In genomic region chr3:36474938-36475483, GRCm38 (mm10) we compare ENCODE assay signal across 8 mouse cellular contexts. TPM values are rescaled to one million over a fixed set of nuclear protein-coding genes. Genes with fewer than 3 reads are reported as not detected.
A peak's percentile ranks its signal among the peaks of the same experiment; 100 is the strongest.
DNase-seq lines count a peak whose midpoint lies in the region; ATAC-seq and TF ChIP-seq lines count a peak whose summit lies in the region.

No protein-coding gene starts in this region.

- no peak for TF ChIP-seq CTCF in olfactory bulb, adult 2 months (IDR thresholded peaks at IDR 0.05; ENCODE audit: insufficient read depth, low read depth, low read length)

- 2% methylated on average over 24 of the region's 24 CpGs for WGBS in forebrain, embryonic 13.5 days
- 0% methylated on average over 24 of the region's 24 CpGs for WGBS in lung, embryonic 15.5 days
- WGBS in olfactory bulb, adult 2 months, result under 1% methylated on average over 24 of the region's 24 CpGs

- no peak for TF ChIP-seq POLR2A in olfactory bulb, adult 2 months (IDR thresholded peaks at IDR 0.05; ENCODE audit: insufficient read depth, low read depth, low read length)

- H3K4me2 ChIP-seq in forebrain, embryonic 13.5 days, result peak overlapping the region; percentile 89
- H3K4me2 ChIP-seq in lung, embryonic 15.5 days, result peak overlapping the region; percentile 79

- no peaks in the 10 kb centered on the region for H3K36me3 ChIP-seq in forebrain, embryonic 13.5 days (ENCODE audit: poor library complexity, severe bottlenecking)
- H3K36me3 ChIP-seq in lung, embryonic 15.5 days, result no peaks in the 10 kb centered on the region

- H3K27ac ChIP-seq in forebrain, embryonic 13.5 days, result no peak overlapping the region
- peak overlapping the region; percentile 90 for H3K27ac ChIP-seq in lung, embryonic 15.5 days
- peak overlapping the region; percentile 27; the same call in 1 of the 2 replicates for H3K27ac ChIP-seq in olfactory bulb, adult 2 months (ENCODE audit: insufficient read depth, low read depth, low read length)

- H3K9me3 ChIP-seq in forebrain, embryonic 13.5 days (replicated peaks), result no peaks in the 10 kb centered on the region
- no peaks in the 10 kb centered on the region for H3K9me3 ChIP-seq in lung, embryonic 15.5 days

- intact Hi-C loops in heart, postnatal 10 days (cut with DNase I), result no loop called here

- H3K9ac ChIP-seq in forebrain, embryonic 13.5 days, result peak overlapping the region; percentile 65
- peak overlapping the region; percentile 84 for H3K9ac ChIP-seq in lung, embryonic 15.5 days

- H3K4me3 ChIP-seq in forebrain, embryonic 13.5 days, result peak overlapping the region; percentile 60
- peak overlapping the region; percentile 82 for H3K4me3 ChIP-seq in lung, embryonic 15.5 days
- peak overlapping the region; percentile 54 for H3K4me3 ChIP-seq in olfactory bulb, adult 2 months (ENCODE audit: insufficient read depth, low read depth, low read length)

- ATAC-seq in forebrain, embryonic 13.5 days, result no peak; the same call in 1 of the 2 replicates
- ATAC-seq in lung, embryonic 15.5 days (ENCODE audit: borderline replicate concordance, extremely low read depth, low FRiP score, low TSS enrichment), result no peak; the same call in 1 of the 2 replicates

- DNase-seq in CD4-positive helper T cell, adult 2 months (ENCODE audit: low read depth, low spot score), result peak; percentile 54
- DNase-seq in NIH3T3 (ENCODE audit: low read depth), result peak; percentile 76
- peak; percentile 75 to 80 for DNase-seq in heart, postnatal 10 days
- peak; percentile 49 to 72 for DNase-seq in kidney, postnatal 25 days
- DNase-seq in retina, postnatal 1 day, result no peak

- H3K27me3 ChIP-seq in forebrain, embryonic 13.5 days, result 0 out of 2 replicates have a peak, but pooled peaks cover 2% of the 10 kb centered on the region
- H3K27me3 ChIP-seq in lung, embryonic 15.5 days, result no peaks in the 10 kb centered on the region

- peaks cover 16% of the 10 kb centered on the region for H3K4me1 ChIP-seq in forebrain, embryonic 13.5 days
- peaks cover 18% of the 10 kb centered on the region for H3K4me1 ChIP-seq in lung, embryonic 15.5 days
- H3K4me1 ChIP-seq in olfactory bulb, adult 2 months (ENCODE audit: control insufficient read depth, insufficient read depth, low read length), result peaks cover 9% of the 10 kb centered on the region; the same call in 1 of the 2 replicates

RNA-seq across cellular contexts. Expression of gene Anxa5, which starts 0.7 kb away (rescaled TPM):
- 45.4 and 50.5 TPM in 2 replicates for polyA plus RNA-seq in forebrain, embryonic 13.5 days (2015; fragmentation: Nextera tagmentation; extraction: Ambion mirVana)
- total RNA-seq in heart, postnatal 10 days (2021), result 100 to 1,000 TPM; 234 to 248 TPM
- 442 and 480 TPM in 2 replicates for polyA plus RNA-seq in lung, embryonic 15.5 days (2015; fragmentation: Nextera tagmentation; extraction: Ambion mirVana)
- polyA plus RNA-seq in olfactory bulb, adult 2 months (2012; ENCODE audit: insufficient read depth, insufficient read length, low replicate concordance, missing spikeins), result not detected in 2 replicates

RNA-seq across cellular contexts. Expression of gene 1810062G17Rik, which starts 0.7 kb away (rescaled TPM):
- polyA plus RNA-seq in forebrain, embryonic 13.5 days (2015; fragmentation: Nextera tagmentation; extraction: Ambion mirVana), result 0.18 and 0.39 TPM in 2 replicates
- under 1 TPM in 1 of 2 experiments, not detected in 1; 0.79 TPM for total RNA-seq in heart, postnatal 10 days (2021)
- 2.6 and 2.9 TPM in 2 replicates for polyA plus RNA-seq in lung, embryonic 15.5 days (2015; fragmentation: Nextera tagmentation; extraction: Ambion mirVana)
- not detected in 2 replicates for polyA plus RNA-seq in olfactory bulb, adult 2 months (2012; ENCODE audit: insufficient read depth, insufficient read length, low replicate concordance, missing spikeins)

RNA-seq across cellular contexts. Expression of gene Gm11549, which starts 46.6 kb away (rescaled TPM):
- polyA plus RNA-seq in forebrain, embryonic 13.5 days (2015; fragmentation: Nextera tagmentation; extraction: Ambion mirVana), result 0.57 and 0.63 TPM in 2 replicates
- total RNA-seq in heart, postnatal 10 days (2021), result not detected
- polyA plus RNA-seq in lung, embryonic 15.5 days (2015; fragmentation: Nextera tagmentation; extraction: Ambion mirVana), result 0.10 and 0.17 TPM in 2 replicates
- polyA plus RNA-seq in olfactory bulb, adult 2 months (2012; ENCODE audit: insufficient read depth, insufficient read length, low replicate concordance, missing spikeins), result not detected in 2 replicates
